Mouse (Mus musculus): ENCODE results near the gene Pon2. TPM values are rescaled to one million over a fixed set of nuclear protein-coding genes. Genes with fewer than 3 reads are reported as not detected.
"Not testable (repeated sequence)": the region's sequence is repeated elsewhere in the genome, so short reads cannot be mapped to it uniquely, and the experiment has no call there.

Gene Pon2
- polyA plus RNA-seq, 1 experiment, result 30.6 TPM

DNA sequence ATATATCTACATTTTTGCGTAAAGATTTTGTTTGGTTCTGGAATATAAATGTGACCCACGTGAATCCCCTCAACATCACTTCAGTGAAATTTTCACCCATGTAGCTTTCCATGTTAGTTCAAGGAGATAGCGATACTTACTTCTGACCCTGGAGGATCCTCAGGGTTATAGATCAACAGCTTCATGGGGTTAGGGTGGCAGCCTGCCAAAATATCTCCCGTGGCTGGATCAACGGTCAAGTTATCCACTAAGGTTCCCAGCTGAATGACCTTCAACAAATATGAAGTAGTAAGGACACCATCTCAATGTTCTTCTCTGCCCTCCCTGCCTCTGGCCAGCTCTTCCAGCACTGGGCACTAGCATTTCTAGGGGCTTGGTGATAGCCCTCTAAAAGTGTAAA lies 68.0 kb downstream of the Pon2 start:
- DNase-seq (ENCODE audit: low read depth), result no peak

DNA sequence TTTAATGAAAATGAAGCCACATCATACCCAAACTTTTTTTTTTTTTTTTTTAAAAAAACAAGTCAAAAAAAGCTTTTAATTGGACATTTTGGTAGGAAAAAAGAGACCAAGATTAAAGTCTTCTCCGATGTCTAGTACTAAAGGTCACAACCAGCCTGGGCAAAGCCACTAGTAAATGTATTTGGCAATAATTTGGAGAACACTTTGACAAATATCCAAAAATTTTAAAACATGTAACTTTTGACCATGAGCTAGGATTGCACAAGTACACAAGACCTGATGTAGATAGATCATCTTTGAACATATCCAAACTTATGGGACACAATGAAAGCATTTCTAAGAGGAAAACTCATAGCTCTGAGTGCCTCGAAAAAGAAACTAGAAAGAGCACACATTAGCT lies 74.7 kb downstream of the Pon2 start:
- not testable (repeated sequence) for DNase-seq (ENCODE audit: low read depth)

DNA sequence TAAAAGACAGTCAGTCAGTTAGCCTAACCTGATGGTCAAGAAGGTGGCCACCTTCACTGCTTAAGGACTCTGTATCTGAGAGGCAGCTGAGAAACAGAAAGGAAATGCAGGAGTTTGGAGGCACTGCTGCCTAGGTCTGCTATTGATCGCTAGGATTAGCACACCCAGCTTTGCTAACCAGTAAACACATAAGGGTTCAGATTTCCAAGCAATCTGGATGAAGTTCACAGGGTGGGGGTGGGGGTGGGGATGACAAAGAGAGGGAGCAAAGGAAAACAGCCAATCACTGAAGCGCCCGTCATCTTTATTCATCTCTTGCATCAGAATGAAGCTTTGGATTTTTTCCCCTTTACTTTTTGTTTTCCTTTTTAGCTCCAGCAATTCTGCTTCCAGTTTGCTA lies 76.2 kb downstream of the Pon2 start:
- DNase-seq (ENCODE audit: low read depth), result no peak

- DNase-seq (ENCODE audit: low read depth), result no peak
Measured at GRCm38 (mm10) chr6:5218190-5218589, 80.1 kb downstream of the Pon2 start.

Other genes starting within 250 kb of the Pon2 start
- gene Pon1, start 104.5 kb downstream of the Pon2 start, polyA plus RNA-seq (2012; rRNA removed), result 0.70 and 1.6 TPM in 2 replicates
- gene Pon3, start 42.2 kb downstream of the Pon2 start, polyA plus RNA-seq (2012; rRNA removed), result 29.3 and 38.2 TPM in 2 replicates
- gene Asb4, start 84.9 kb upstream of the Pon2 start, polyA plus RNA-seq (2012; rRNA removed), result 0.23 and 0.49 TPM in 2 replicates
- gene Pdk4, start 197.9 kb upstream of the Pon2 start, polyA plus RNA-seq (2012; rRNA removed), result 12.6 and 24.9 TPM in 2 replicates

All from gonadal fat pad, adult 2 months (tissue).